Mouse (Mus musculus) hindbrain, embryonic 13.5 days (tissue): Measurements from ENCODE around the gene Tcf25. TPM values are rescaled to one million over a fixed set of nuclear protein-coding genes. Genes with fewer than 3 reads are reported as not detected.

ENCODE experiments used
- ATAC-seq: fragments of 200-750 bp; cut with Nextera tagmentation; 2 replicates; pipeline ENCODE4 v1.8.0; 2017; ENCODE audit warnings: moderate TSS enrichment; ENCODE audit not compliant: low FRiP score
- H3K27ac ChIP-seq: fragments of 300-500 bp; sonication (generic); 2 replicates; pipeline ENCODE4 v1.5.1; 2015; ENCODE audit warnings: inconsistent platforms, mild to moderate bottlenecking, moderate library complexity
- H3K27me3 ChIP-seq: fragments of 300-500 bp; sonication (generic); 2 replicates; pipeline ENCODE4 v1.6.1; 2015; ENCODE audit warnings: mild to moderate bottlenecking, inconsistent platforms
- H3K36me3 ChIP-seq: fragments of 300-500 bp; sonication (generic); 2 replicates; pipeline ENCODE4 v1.6.1; 2015; ENCODE audit warnings: mild to moderate bottlenecking, inconsistent platforms
- H3K4me1 ChIP-seq: fragments of 300-500 bp; sonication (generic); replicated peaks from 2 replicates; pipeline ENCODE4 v1.6.1; 2015; ENCODE audit warnings: inconsistent platforms
- H3K4me2 ChIP-seq: fragments of 300-500 bp; sonication (generic); 2 replicates; pipeline ENCODE4 v1.6.1; 2015; ENCODE audit warnings: inconsistent platforms, mild to moderate bottlenecking, moderate library complexity
- H3K4me3 ChIP-seq: fragments of 300-500 bp; sonication (generic); 2 replicates; pipeline ENCODE4 v1.5.1; 2015; ENCODE audit warnings: mild to moderate bottlenecking, inconsistent platforms
- H3K9ac ChIP-seq: fragments of 300-500 bp; sonication (generic); 2 replicates; pipeline ENCODE4 v1.6.1; 2015; ENCODE audit warnings: mild to moderate bottlenecking, inconsistent platforms
- H3K9me3 ChIP-seq: fragments of 300-500 bp; sonication (generic); 2 replicates; pipeline ENCODE4 v1.6.1; 2016; ENCODE audit warnings: inconsistent platforms
- WGBS: fragments of 180-500 bp; shearing (Covaris S2); methylation state at CpG from one replicate; pipeline ENCODE4 v1.1.7; 2015; 5-methylcytosine and 5-hydroxymethylcytosine counted together
- polyA plus RNA-seq: library from polyadenylated mRNA; unstranded; fragments of >200 nt; fragmentation: Nextera tagmentation; extraction: Ambion mirVana; gene quantifications from 2 replicates; pipeline ENCODE4 v1.2.1, GENCODE M21; 2015

Gene Tcf25
- 273 and 284 TPM in 2 replicates for polyA plus RNA-seq

GRCm38 (mm10) chr8:123373403-123374238 lies at the start of gene Tcf25:
Tcf25 (plus strand) TSS chr8:123373753.
- peak within 1 kb of the TSS; percentile 80 for H3K4me3 ChIP-seq
- H3K36me3 ChIP-seq, result peaks cover 41% of the 10 kb centered on the region
- H3K4me2 ChIP-seq, result peak within 1 kb of the TSS; percentile 66
- no peaks in the 10 kb centered on the region for H3K9me3 ChIP-seq
- H3K27ac ChIP-seq, result peak within 1 kb of the TSS; percentile 97
- peaks cover 32% of the 10 kb centered on the region for H3K4me1 ChIP-seq
- H3K9ac ChIP-seq, result peak within 1 kb of the TSS; percentile 89
- peak; percentile 94 for ATAC-seq
- H3K27me3 ChIP-seq, result no peaks in the 10 kb centered on the region
- WGBS, result under 1% methylated on average over 75 of the region's 75 CpGs

GRCm38 (mm10) chr8:123328552-123328951 lies 45.0 kb upstream of the Tcf25 start:
- Histone ChIP-seq H3K4me1 (peaks cover 20% of the 10 kb centered on the region), H3K4me2 (no peak overlapping the region), H3K9ac (no peak overlapping the region), H3K4me3 (no peak overlapping the region), H3K27me3 (peaks cover 18% of the 10 kb centered on the region; the same call in 1 of the 2 replicates), H3K36me3 (no peaks in the 10 kb centered on the region), H3K27ac (no peak overlapping the region), H3K9me3 (no peaks in the 10 kb centered on the region)
- no peak for ATAC-seq
- WGBS, result 98% methylated on average over 2 of the region's 2 CpGs

GRCm38 (mm10) chr8:123329350-123329749 lies 44.2 kb upstream of the Tcf25 start:
- no peak overlapping the region for H3K4me3 ChIP-seq
- 86% methylated on average over 4 of the region's 4 CpGs for WGBS
- H3K9me3 ChIP-seq, result no peaks in the 10 kb centered on the region
- H3K4me1 ChIP-seq, result peaks cover 28% of the 10 kb centered on the region
- H3K27me3 ChIP-seq, result peaks cover 18% of the 10 kb centered on the region; the same call in 1 of the 2 replicates
- no peaks in the 10 kb centered on the region for H3K36me3 ChIP-seq
- no peak overlapping the region for H3K4me2 ChIP-seq
- no peak overlapping the region for H3K9ac ChIP-seq
- no peak for ATAC-seq
- H3K27ac ChIP-seq, result no peak overlapping the region

- Histone ChIP-seq H3K9ac (no peak overlapping the region), H3K27me3 (peaks cover 18% of the 10 kb centered on the region; the same call in 1 of the 2 replicates), H3K27ac (no peak overlapping the region), H3K4me2 (no peak overlapping the region), H3K36me3 (no peaks in the 10 kb centered on the region), H3K9me3 (no peaks in the 10 kb centered on the region), H3K4me3 (no peak overlapping the region), H3K4me1 (peaks cover 34% of the 10 kb centered on the region)
- 69% methylated on average over 5 of the region's 5 CpGs for WGBS
- no peak for ATAC-seq
Measured at GRCm38 (mm10) chr8:123329961-123330360, 43.6 kb upstream of the Tcf25 start.

- H3K9ac ChIP-seq, result no peak overlapping the region
- no peak overlapping the region for H3K4me3 ChIP-seq
- no peak overlapping the region for H3K27ac ChIP-seq
- no peak for ATAC-seq
- H3K9me3 ChIP-seq, result no peaks in the 10 kb centered on the region
- peaks cover 40% of the 10 kb centered on the region for H3K4me1 ChIP-seq
- WGBS, result 71% methylated on average over 6 of the region's 6 CpGs
- no peak overlapping the region for H3K4me2 ChIP-seq
- H3K36me3 ChIP-seq, result no peaks in the 10 kb centered on the region
- H3K27me3 ChIP-seq, result 0 out of 2 replicates have a peak, but pooled peaks cover 13% of the 10 kb centered on the region
Measured at GRCm38 (mm10) chr8:123330701-123331100, 42.9 kb upstream of the Tcf25 start.

GRCm38 (mm10) chr8:123331301-123331700 lies 42.3 kb upstream of the Tcf25 start:
- no peak overlapping the region; the same call in 1 of the 2 replicates for H3K4me3 ChIP-seq
- peak overlapping the region; percentile 97 for H3K27ac ChIP-seq
- 0 out of 2 replicates have a peak overlapping the region, but pooled peaks have one; percentile 98 for H3K9ac ChIP-seq
- H3K27me3 ChIP-seq, result 0 out of 2 replicates have a peak, but pooled peaks cover 13% of the 10 kb centered on the region
- WGBS, result 90% methylated on average over 2 of the region's 2 CpGs
- H3K36me3 ChIP-seq, result no peaks in the 10 kb centered on the region
- H3K4me1 ChIP-seq, result peaks cover 43% of the 10 kb centered on the region
- H3K4me2 ChIP-seq, result peak overlapping the region; percentile 86
- ATAC-seq, result no peak
- no peaks in the 10 kb centered on the region for H3K9me3 ChIP-seq

GRCm38 (mm10) chr8:123331810-123332209 lies 41.7 kb upstream of the Tcf25 start:
- peak overlapping the region; percentile 85 for H3K4me3 ChIP-seq
- no peaks in the 10 kb centered on the region for H3K9me3 ChIP-seq
- 31% methylated on average over 8 of the region's 8 CpGs for WGBS
- H3K27me3 ChIP-seq, result 0 out of 2 replicates have a peak, but pooled peaks cover 11% of the 10 kb centered on the region
- peaks cover 46% of the 10 kb centered on the region for H3K4me1 ChIP-seq
- ATAC-seq, result no peak; the same call in 1 of the 2 replicates
- peak overlapping the region; percentile 86 for H3K4me2 ChIP-seq
- peak overlapping the region; percentile 98 for H3K9ac ChIP-seq
- no peaks in the 10 kb centered on the region for H3K36me3 ChIP-seq
- H3K27ac ChIP-seq, result peak overlapping the region; percentile 97

GRCm38 (mm10) chr8:123332262-123333090 lies 41.1 kb upstream of the Tcf25 start, which contains the start of gene Spire2:
Spire2 (plus strand) TSS chr8:123332713.
- Histone ChIP-seq H3K27ac (peak within 1 kb of the TSS; percentile 97), H3K9me3 (no peaks in the 10 kb centered on the region), H3K4me1 (peaks cover 47% of the 10 kb centered on the region), H3K27me3 (0 out of 2 replicates have a peak, but pooled peaks cover 7% of the 10 kb centered on the region), H3K4me2 (peak within 1 kb of the TSS; percentile 86), H3K36me3 (no peaks in the 10 kb centered on the region), H3K9ac (peak within 1 kb of the TSS; percentile 98), H3K4me3 (peak within 1 kb of the TSS; percentile 85)
- WGBS, result under 1% methylated on average over 78 of the region's 85 CpGs
- ATAC-seq, result peak; percentile 89

GRCm38 (mm10) chr8:123333091-123333587 lies 40.4 kb upstream of the Tcf25 start:
- 0 out of 2 replicates have a peak, but pooled peaks cover 3% of the 10 kb centered on the region for H3K27me3 ChIP-seq
- no peaks in the 10 kb centered on the region for H3K9me3 ChIP-seq
- peaks cover 48% of the 10 kb centered on the region for H3K4me1 ChIP-seq
- H3K4me3 ChIP-seq, result peak overlapping the region; percentile 85
- ATAC-seq, result peak; percentile 57; the same call in 1 of the 2 replicates
- peak overlapping the region; percentile 86 for H3K4me2 ChIP-seq
- 2% methylated on average over 18 of the region's 21 CpGs for WGBS
- peak overlapping the region; percentile 98 for H3K9ac ChIP-seq
- no peaks in the 10 kb centered on the region for H3K36me3 ChIP-seq
- H3K27ac ChIP-seq, result peak overlapping the region; percentile 97

- Histone ChIP-seq H3K4me3 (peak overlapping the region; percentile 85), H3K9me3 (no peaks in the 10 kb centered on the region), H3K27ac (peak overlapping the region; percentile 97), H3K4me1 (peaks cover 48% of the 10 kb centered on the region), H3K9ac (peak overlapping the region; percentile 98), H3K4me2 (peak overlapping the region; percentile 86), H3K36me3 (0 out of 2 replicates have a peak, but pooled peaks cover 2% of the 10 kb centered on the region), H3K27me3 (0 out of 2 replicates have a peak, but pooled peaks cover 3% of the 10 kb centered on the region)
- WGBS, result 3% methylated on average over 7 of the region's 7 CpGs
- ATAC-seq, result no peak
Measured at GRCm38 (mm10) chr8:123333864-123334263, 39.7 kb upstream of the Tcf25 start.

- Histone ChIP-seq H3K9ac (peak overlapping the region; percentile 98), H3K27ac (peak overlapping the region; percentile 97), H3K4me1 (peaks cover 48% of the 10 kb centered on the region), H3K4me2 (peak overlapping the region; percentile 86), H3K27me3 (0 out of 2 replicates have a peak, but pooled peaks cover 3% of the 10 kb centered on the region), H3K36me3 (0 out of 2 replicates have a peak, but pooled peaks cover 2% of the 10 kb centered on the region), H3K4me3 (peak overlapping the region; percentile 85), H3K9me3 (no peaks in the 10 kb centered on the region)
- ATAC-seq, result no peak
- 0% methylated on average over 1 of the region's 1 CpGs for WGBS
Measured at GRCm38 (mm10) chr8:123334467-123334866, 39.1 kb upstream of the Tcf25 start.
